Mouse (Mus musculus) erythroblast, embryonic 14.5 days (primary cell): ENCODE measurements around the gene Rora.

Source experiments
- GATA1 ChIP-seq: IDR thresholded peaks from 2 replicates; pipeline ENCODE4 v1.6.1; 2012; ENCODE audit warnings: low read length, inconsistent platforms, mixed read lengths
- TAL1 ChIP-seq: IDR thresholded peaks from 3 replicates; pipeline ENCODE4 v1.6.1; 2012; ENCODE audit warnings: low read length, inconsistent platforms, mixed read lengths

- no peak for TF ChIP-seq TAL1
- no peak for TF ChIP-seq GATA1
Observed at GRCm38 (mm10) chr9:68694889-68695495, 41.4 kb downstream of the Rora start.
